Mouse (Mus musculus): Measurements from ENCODE around the gene Olfr142.
"Not testable (repeated sequence)": the region's sequence is repeated elsewhere in the genome, so short reads cannot be mapped to it uniquely, and the experiment has no call there.

The Olfr142 gene

GRCm38 (mm10) chr2:90257492-90257891 is at the start of gene Olfr142:
Gene Olfr142, minus strand, starts transcription at chr2:90257592.
- no peak for DNase-seq

- DNase-seq: no peak
Observed at GRCm38 (mm10) chr2:90292741-90293140, 35.3 kb upstream of the Olfr142 start, which contains the start of gene Olfr1272. Gene Olfr1272, minus strand, starts transcription at chr2:90292841.

GRCm38 (mm10) chr2:90270932-90271331 is 13.5 kb upstream of the Olfr142 start, which contains the start of gene Olfr1271:
Gene Olfr1271, minus strand, starts transcription at chr2:90271032.
- DNase-seq: no peak

GRCm38 (mm10) chr2:90224393-90224792 is 33.0 kb downstream of the Olfr142 start, which contains the start of gene Olfr1506:
Gene Olfr1506, minus strand, starts transcription at chr2:90224493.
- DNase-seq: not testable (repeated sequence)
